Mouse (Mus musculus): Measurements from ENCODE around the gene Olfr1377. TPM values are rescaled to one million over a fixed set of nuclear protein-coding genes. Genes with fewer than 3 reads are reported as not detected.

Gene Olfr1377
- not detected in 2 replicates for polyA plus RNA-seq (2016; fragmentation: Nextera tagmentation; extraction: Ambion mirVana)

GRCm38 (mm10) chr11:50981667-50982066 is at the start of gene Olfr1377:
Gene Olfr1377, plus strand, starts transcription at chr11:50981967.
- Histone ChIP-seq H3K36me3 (replicated peaks) (no peaks in the 10 kb centered on the region), H3K27me3 (replicated peaks; ENCODE audit: low read depth, poor library complexity, severe bottlenecking) (no peaks in the 10 kb centered on the region), H3K4me1 (no peaks in the 10 kb centered on the region), H3K4me3 (no peak within 1 kb of the TSS), H3K27ac (replicated peaks) (no peak within 1 kb of the TSS), H3K9me3 (no peaks in the 10 kb centered on the region)
- whole genome bisulfite sequencing, result 75% methylated on average over 5 of the region's 5 CpGs
- no peak for DNase-seq (ENCODE audit: low spot score)

DNA sequence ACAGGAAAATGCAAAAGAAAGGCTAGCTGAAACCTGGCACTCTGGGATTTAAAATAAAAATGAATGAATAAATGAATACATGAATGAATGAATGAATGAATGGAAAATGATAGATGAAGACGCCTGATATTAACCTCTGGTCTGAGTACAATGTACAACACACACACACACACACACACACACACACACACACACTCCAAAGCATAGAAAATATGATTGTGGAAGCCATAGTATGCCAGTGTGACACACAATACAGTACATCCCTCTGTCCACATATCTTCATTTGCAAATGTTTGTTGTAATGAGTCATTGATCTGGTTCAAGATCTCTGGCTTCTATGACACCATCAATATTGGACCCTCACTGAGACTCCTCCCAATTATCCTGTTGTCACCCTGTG is 49.7 kb upstream of the Olfr1377 start:
- 81% methylated on average over 1 of the region's 1 CpGs for WGBS

GRCm38 (mm10) chr11:50938435-50938834 is 43.3 kb upstream of the Olfr1377 start:
- Histone ChIP-seq H3K4me1 (no peaks in the 10 kb centered on the region), H3K4me3 (no peak overlapping the region), H3K27ac (replicated peaks) (no peak overlapping the region), H3K27me3 (replicated peaks; ENCODE audit: low read depth, poor library complexity, severe bottlenecking) (0 out of 2 replicates have a peak, but pooled peaks cover 9% of the 10 kb centered on the region), H3K9me3 (no peaks in the 10 kb centered on the region), H3K36me3 (replicated peaks) (no peaks in the 10 kb centered on the region)
- DNase-seq (ENCODE audit: low spot score), result no peak
- WGBS, result 76% methylated on average over 8 of the region's 8 CpGs

More for the DNA sequence above, 49.7 kb upstream of the Olfr1377 start:
- peaks cover 25% of the 10 kb centered on the region for H3K27me3 ChIP-seq (replicated peaks; ENCODE audit: low read depth, poor library complexity, severe bottlenecking)
- H3K4me1 ChIP-seq, result peaks cover 12% of the 10 kb centered on the region
- H3K27ac ChIP-seq (replicated peaks), result peak overlapping the region; percentile 61
- no peaks in the 10 kb centered on the region for H3K36me3 ChIP-seq (replicated peaks)
- H3K4me3 ChIP-seq, result peak overlapping the region; percentile 70
- DNase-seq (ENCODE audit: low spot score), result no peak
- H3K9me3 ChIP-seq, result no peaks in the 10 kb centered on the region

- Histone ChIP-seq H3K9me3 (no peaks in the 10 kb centered on the region), H3K27me3 (replicated peaks; ENCODE audit: low read depth, poor library complexity, severe bottlenecking) (0 out of 2 replicates have a peak, but pooled peaks cover 9% of the 10 kb centered on the region), H3K4me3 (no peak overlapping the region), H3K27ac (replicated peaks) (no peak overlapping the region), H3K36me3 (replicated peaks) (no peaks in the 10 kb centered on the region), H3K4me1 (no peaks in the 10 kb centered on the region)
- peak; percentile 58 for DNase-seq (ENCODE audit: low spot score)
- WGBS, result 34% methylated on average over 14 of the region's 14 CpGs
These were observed 42.0 kb upstream of the Olfr1377 start for GRCm38 (mm10) chr11:50939621-50940366.

GRCm38 (mm10) chr11:50942386-50942785 is 39.4 kb upstream of the Olfr1377 start:
- H3K36me3 ChIP-seq (replicated peaks), result no peaks in the 10 kb centered on the region
- H3K4me1 ChIP-seq, result no peaks in the 10 kb centered on the region
- no peaks in the 10 kb centered on the region for H3K9me3 ChIP-seq
- DNase-seq (ENCODE audit: low spot score), result no peak
- H3K27me3 ChIP-seq (replicated peaks; ENCODE audit: low read depth, poor library complexity, severe bottlenecking), result 0 out of 2 replicates have a peak, but pooled peaks cover 9% of the 10 kb centered on the region
- WGBS, result 73% methylated on average over 12 of the region's 12 CpGs
- no peak overlapping the region for H3K27ac ChIP-seq (replicated peaks)
- no peak overlapping the region for H3K4me3 ChIP-seq

- DNase-seq (ENCODE audit: low spot score), result no peak
- 83% methylated on average over 14 of the region's 14 CpGs for WGBS
- Histone ChIP-seq H3K4me1 (no peaks in the 10 kb centered on the region), H3K27me3 (replicated peaks; ENCODE audit: low read depth, poor library complexity, severe bottlenecking) (0 out of 2 replicates have a peak, but pooled peaks cover 9% of the 10 kb centered on the region), H3K27ac (replicated peaks) (no peak within 1 kb of the TSS), H3K36me3 (replicated peaks) (no peaks in the 10 kb centered on the region), H3K4me3 (no peak within 1 kb of the TSS), H3K9me3 (no peaks in the 10 kb centered on the region)
These were observed 38.3 kb upstream of the Olfr1377 start, which contains the start of gene 4933414I15Rik for GRCm38 (mm10) chr11:50943506-50943905. Gene 4933414I15Rik, minus strand, starts transcription at chr11:50943765.

DNA sequence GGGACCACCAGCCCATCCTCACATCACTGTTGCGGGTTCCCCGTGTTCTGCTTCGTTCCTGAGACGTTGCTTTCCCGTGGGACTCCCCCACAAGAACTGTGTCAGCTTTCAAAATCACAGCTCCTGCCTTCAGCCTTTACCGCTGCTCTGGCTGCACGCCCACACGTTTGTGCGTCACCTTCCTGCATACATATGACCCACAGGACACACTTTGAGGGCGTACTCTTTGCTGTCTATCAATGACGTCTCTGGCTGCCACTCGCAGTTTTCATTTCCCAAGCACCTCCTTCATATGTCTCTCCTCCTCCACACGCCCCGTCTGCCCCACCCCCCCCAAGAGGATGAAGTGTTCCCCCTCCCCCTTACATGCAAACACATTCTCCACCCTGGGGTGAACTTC is 29.5 kb upstream of the Olfr1377 start:
- H3K27ac ChIP-seq (replicated peaks), result no peak overlapping the region
- H3K4me3 ChIP-seq, result no peak overlapping the region
- no peaks in the 10 kb centered on the region for H3K27me3 ChIP-seq (replicated peaks; ENCODE audit: low read depth, poor library complexity, severe bottlenecking)
- no peak for DNase-seq (ENCODE audit: low spot score)
- H3K4me1 ChIP-seq, result no peaks in the 10 kb centered on the region
- WGBS, result 78% methylated on average over 14 of the region's 14 CpGs
- H3K36me3 ChIP-seq (replicated peaks), result no peaks in the 10 kb centered on the region
- no peaks in the 10 kb centered on the region for H3K9me3 ChIP-seq

DNA sequence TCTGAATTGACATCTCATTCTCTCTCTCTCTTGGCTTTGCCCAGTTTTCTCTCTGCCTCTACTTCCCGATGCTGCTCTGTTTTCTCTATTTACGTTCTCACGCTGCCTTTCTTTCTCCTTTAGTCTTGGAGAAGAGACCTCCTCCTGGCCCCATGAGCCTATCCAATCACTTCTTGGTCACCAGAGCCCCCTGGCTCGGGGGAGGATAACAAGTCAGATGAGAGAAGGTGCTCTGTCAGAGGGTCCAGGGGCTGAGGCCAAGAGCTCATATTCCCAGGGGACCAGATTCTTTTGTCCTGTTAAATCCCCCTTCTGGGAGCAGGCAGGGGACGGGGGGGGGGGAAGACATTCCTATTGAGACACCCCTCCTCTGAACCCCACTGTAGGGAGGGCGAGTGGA is 28.1 kb upstream of the Olfr1377 start, which contains the start of gene Prop1:
Prop1 (minus strand) TSS at position 101 of the 400 bp plus-strand sequence.
- Histone ChIP-seq H3K9me3 (no peaks in the 10 kb centered on the region), H3K4me1 (no peaks in the 10 kb centered on the region), H3K36me3 (replicated peaks) (no peaks in the 10 kb centered on the region), H3K4me3 (no peak within 1 kb of the TSS), H3K27ac (replicated peaks) (no peak within 1 kb of the TSS), H3K27me3 (replicated peaks; ENCODE audit: low read depth, poor library complexity, severe bottlenecking) (no peaks in the 10 kb centered on the region)
- DNase-seq (ENCODE audit: low spot score), result no peak
- WGBS, result 65% methylated on average over 6 of the region's 6 CpGs

GRCm38 (mm10) chr11:50964886-50965285 is 16.9 kb upstream of the Olfr1377 start:
- no peak overlapping the region for H3K4me3 ChIP-seq
- H3K27me3 ChIP-seq (replicated peaks; ENCODE audit: low read depth, poor library complexity, severe bottlenecking), result no peaks in the 10 kb centered on the region
- H3K4me1 ChIP-seq, result no peaks in the 10 kb centered on the region
- DNase-seq (ENCODE audit: low spot score), result no peak
- H3K9me3 ChIP-seq, result no peaks in the 10 kb centered on the region
- 83% methylated on average over 2 of the region's 2 CpGs for WGBS
- no peaks in the 10 kb centered on the region for H3K36me3 ChIP-seq (replicated peaks)
- H3K27ac ChIP-seq (replicated peaks), result no peak overlapping the region

DNA sequence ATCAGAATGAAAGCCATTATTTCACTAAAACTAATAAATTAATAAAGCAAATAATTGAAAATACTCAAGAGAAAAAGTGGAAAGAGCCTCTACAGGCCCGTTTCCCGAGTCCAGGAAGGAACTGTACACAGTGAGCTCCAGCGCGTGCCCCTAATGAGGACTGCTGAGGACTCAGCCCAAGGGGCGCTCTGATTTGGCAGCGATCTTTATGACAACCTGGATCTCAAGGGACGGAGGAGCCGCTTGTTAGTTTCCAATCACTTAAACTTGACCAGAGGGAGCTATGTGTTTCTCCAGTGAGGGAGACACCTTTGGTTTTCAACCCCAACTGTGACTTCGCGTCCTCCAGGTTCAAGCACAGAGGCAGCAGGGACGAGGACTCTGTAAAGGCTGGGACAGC is 15.5 kb upstream of the Olfr1377 start, which contains the start of gene Olfr1378:
Olfr1378 (plus strand) TSS at position 301 of the 400 bp plus-strand sequence.
- H3K9me3 ChIP-seq, result no peaks in the 10 kb centered on the region
- no peak within 1 kb of the TSS for H3K4me3 ChIP-seq
- no peaks in the 10 kb centered on the region for H3K27me3 ChIP-seq (replicated peaks; ENCODE audit: low read depth, poor library complexity, severe bottlenecking)
- H3K4me1 ChIP-seq, result no peaks in the 10 kb centered on the region
- no peaks in the 10 kb centered on the region for H3K36me3 ChIP-seq (replicated peaks)
- H3K27ac ChIP-seq (replicated peaks), result no peak within 1 kb of the TSS
- no peak for DNase-seq (ENCODE audit: low spot score)
- 89% methylated on average over 11 of the region's 11 CpGs for WGBS

- no peak for DNase-seq (ENCODE audit: low spot score)
- no peaks in the 10 kb centered on the region for H3K4me1 ChIP-seq
- 70% methylated on average over 4 of the region's 4 CpGs for WGBS
These were observed 4.6 kb upstream of the Olfr1377 start for GRCm38 (mm10) chr11:50977216-50977615.

GRCm38 (mm10) chr11:51003296-51003695 is 21.5 kb downstream of the Olfr1377 start, which contains the start of gene Olfr51:
Gene Olfr51, plus strand, starts transcription at chr11:51003596.
- no peaks in the 10 kb centered on the region for H3K36me3 ChIP-seq (replicated peaks)
- no peaks in the 10 kb centered on the region for H3K9me3 ChIP-seq
- H3K4me1 ChIP-seq, result no peaks in the 10 kb centered on the region
- H3K27ac ChIP-seq (replicated peaks), result no peak within 1 kb of the TSS
- no peak for DNase-seq (ENCODE audit: low spot score)
- 81% methylated on average over 5 of the region's 5 CpGs for WGBS
- no peaks in the 10 kb centered on the region for H3K27me3 ChIP-seq (replicated peaks; ENCODE audit: low read depth, poor library complexity, severe bottlenecking)
- H3K4me3 ChIP-seq, result no peak within 1 kb of the TSS

More at GRCm38 (mm10) chr11:50977216-50977615, 4.6 kb upstream of the Olfr1377 start:
- H3K27ac ChIP-seq (replicated peaks), result no peak overlapping the region
- H3K36me3 ChIP-seq (replicated peaks), result no peaks in the 10 kb centered on the region
- H3K27me3 ChIP-seq (replicated peaks; ENCODE audit: low read depth, poor library complexity, severe bottlenecking), result no peaks in the 10 kb centered on the region
- no peaks in the 10 kb centered on the region for H3K9me3 ChIP-seq
- no peak overlapping the region for H3K4me3 ChIP-seq

DNA sequence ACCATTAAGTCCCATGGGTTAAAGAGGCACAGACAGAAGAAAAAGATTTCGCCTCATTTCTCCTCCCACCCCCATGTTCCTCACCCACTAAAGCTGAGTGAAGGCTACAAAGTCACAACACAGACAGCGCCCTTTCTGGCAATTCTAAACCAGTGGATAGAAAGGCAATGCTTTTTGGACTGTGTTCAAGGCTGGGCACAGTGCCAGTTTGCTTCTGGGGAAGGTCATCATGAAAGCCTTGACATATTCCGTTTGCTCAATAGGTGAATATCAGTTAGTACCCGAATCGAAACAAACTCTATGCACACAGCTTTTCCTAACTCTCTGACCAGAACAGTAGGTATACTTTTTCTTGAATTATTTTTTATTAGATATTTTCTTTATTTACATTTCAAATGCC is 30.1 kb downstream of the Olfr1377 start:
- H3K4me3 ChIP-seq, result no peak overlapping the region
- H3K36me3 ChIP-seq (replicated peaks), result no peaks in the 10 kb centered on the region
- no peaks in the 10 kb centered on the region for H3K27me3 ChIP-seq (replicated peaks; ENCODE audit: low read depth, poor library complexity, severe bottlenecking)
- no peak overlapping the region for H3K27ac ChIP-seq (replicated peaks)
- H3K4me1 ChIP-seq, result no peaks in the 10 kb centered on the region
- H3K9me3 ChIP-seq, result 0 out of 2 replicates have a peak, but pooled peaks cover 3% of the 10 kb centered on the region
- no peak for DNase-seq (ENCODE audit: low spot score)
- 88% methylated on average over 5 of the region's 5 CpGs for WGBS

All from embryonic facial prominence, embryonic 10.5 days (tissue).